Mouse (Mus musculus): ENCODE data around the gene Zfp979.
"Not testable (repeated sequence)": the region's sequence is repeated elsewhere in the genome, so short reads cannot be mapped to it uniquely, and the experiment has no call there.

DNA sequence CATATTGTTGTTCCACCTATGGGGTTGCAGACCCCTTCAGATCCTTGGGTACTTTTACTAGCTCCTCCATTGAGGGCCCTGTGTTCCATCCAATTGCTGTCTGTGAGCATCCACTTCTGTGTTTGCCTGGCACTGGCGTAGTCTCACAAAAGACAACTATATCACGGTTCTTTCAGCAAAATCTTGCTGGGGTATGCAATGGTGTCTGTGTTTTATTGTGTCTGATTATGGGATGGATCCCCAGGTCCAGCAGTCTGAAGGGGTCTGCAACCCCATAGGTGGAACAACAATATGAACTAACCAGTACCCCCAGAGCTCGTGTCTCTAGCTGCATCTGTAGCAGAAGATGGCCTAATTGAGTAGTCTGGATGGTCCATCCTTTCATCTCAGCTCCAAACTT, 47.7 kb downstream of the Zfp979 start:
- not testable (repeated sequence) for TF ChIP-seq EP300 (IDR thresholded peaks at IDR 0.05; ENCODE audit: low read depth in 1 of 2, low read length in 2 of 2); POLR2AphosphoS2 (IDR thresholded peaks at IDR 0.05; ENCODE audit: low read length); USF2 (IDR thresholded peaks at IDR 0.05; ENCODE audit: borderline replicate concordance in 1 of 2, insufficient read depth in 1 of 2, low read depth in 1 of 2, low read length in 2 of 2); POLR2A (IDR thresholded peaks at IDR 0.05; ENCODE audit: control insufficient read depth in 1 of 2, insufficient read depth in 1 of 2, low read depth in 1 of 2, low read length in 2 of 2, poor library complexity in 1 of 2); SMC3 (IDR thresholded peaks at IDR 0.05; ENCODE audit: low read depth, low read length); CTCF (IDR thresholded peaks at IDR 0.05 in 2 of 3, conservative IDR thresholded peaks at IDR 0.05 in 1 of 3; ENCODE audit: control insufficient read depth in 1 of 3, insufficient read depth in 1 of 3, low read depth in 2 of 3, low read length in 3 of 3, poor library complexity in 1 of 3, severe bottlenecking in 1 of 3); NELFE (IDR thresholded peaks at IDR 0.05; ENCODE audit: low read depth, low read length); HCFC1 (IDR thresholded peaks at IDR 0.05; ENCODE audit: low read depth, low read length); CHD2 (IDR thresholded peaks at IDR 0.05; ENCODE audit: low read length); CHD1 (IDR thresholded peaks at IDR 0.05; ENCODE audit: low read depth, low read length); SIN3A (IDR thresholded peaks at IDR 0.05; ENCODE audit: low read length); POLR2AphosphoS5 (IDR thresholded peaks at IDR 0.05; ENCODE audit: borderline replicate concordance, low read depth, low read length); MEF2A (IDR thresholded peaks at IDR 0.05; ENCODE audit: extremely low read depth, insufficient replicate concordance, low read depth, low read length, poor library complexity, severe bottlenecking); NRF1 (IDR thresholded peaks at IDR 0.05; ENCODE audit: insufficient read depth, low read depth, low read length, poor library complexity, severe bottlenecking)

All from MEL (cell line).